Mouse (Mus musculus) embryonic facial prominence, embryonic 10.5 days (tissue): ENCODE results near the gene Ing4. TPM values are rescaled to one million over a fixed set of nuclear protein-coding genes. Genes with fewer than 3 reads are reported as not detected.
"Not testable (repeated sequence)": the region's sequence is repeated elsewhere in the genome, so short reads cannot be mapped to it uniquely, and the experiment has no call there.

ENCODE experiments used
- DNase-seq: peaks from one replicate; pipeline ENCODE4 v3.0.0-alpha.2; 2017; ENCODE audit warnings: low spot score
- H3K27ac ChIP-seq: fragments of 300-500 bp; sonication (generic); replicated peaks from 2 replicates; pipeline ENCODE4 v1.5.1; 2016; ENCODE audit warnings: mild to moderate bottlenecking
- H3K27me3 ChIP-seq: fragments of 300-500 bp; sonication (generic); replicated peaks from 2 replicates; pipeline ENCODE4 v1.6.1; 2016; ENCODE audit warnings: low read depth, mild to moderate bottlenecking; ENCODE audit not compliant: poor library complexity, severe bottlenecking
- H3K36me3 ChIP-seq: fragments of 300-500 bp; sonication (generic); replicated peaks from 2 replicates; pipeline ENCODE4 v1.6.1; 2016; ENCODE audit warnings: mild to moderate bottlenecking, moderate library complexity
- H3K4me1 ChIP-seq: fragments of 300-500 bp; sonication (generic); 2 replicates; pipeline ENCODE4 v1.6.1; 2016
- H3K4me3 ChIP-seq: fragments of 300-500 bp; sonication (generic); 2 replicates; pipeline ENCODE4 v1.5.1; 2016; ENCODE audit warnings: mild to moderate bottlenecking, moderate library complexity
- H3K9me3 ChIP-seq: fragments of 300-500 bp; sonication (generic); 2 replicates; pipeline ENCODE4 v1.6.1; 2016; ENCODE audit warnings: mild to moderate bottlenecking
- WGBS: fragments of 180-500 bp; shearing (Covaris S2); methylation state at CpG from one replicate; pipeline ENCODE4 v1.1.7; 2016; 5-methylcytosine and 5-hydroxymethylcytosine counted together
- polyA plus RNA-seq: library from polyadenylated mRNA; unstranded; fragments of >200 nt; fragmentation: Nextera tagmentation; extraction: Ambion mirVana; gene quantifications from 2 replicates; pipeline ENCODE4 v1.2.1, GENCODE M21; 2016

Gene Ing4
- polyA plus RNA-seq, 1 experiment from 2014 or later = 137 TPM

DNA sequence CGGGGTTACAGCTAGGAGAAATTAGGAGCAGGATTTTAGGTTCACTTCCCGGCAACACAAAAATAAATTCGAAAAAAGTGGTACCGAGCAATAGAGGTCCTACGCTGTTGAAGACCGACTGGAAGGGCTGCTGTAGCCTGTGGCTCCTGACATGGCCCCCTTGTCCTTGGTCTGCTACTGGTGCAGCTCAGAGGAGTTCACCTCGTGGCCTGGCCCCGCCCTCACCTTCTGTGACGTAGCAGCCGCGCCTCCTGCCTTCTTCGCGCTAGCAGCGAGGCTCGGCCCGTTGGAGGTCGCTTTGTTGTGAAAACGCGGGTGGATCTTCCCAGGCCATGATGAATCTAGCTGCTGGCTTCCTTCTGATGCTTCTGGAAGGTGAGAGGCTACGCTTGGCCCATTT is 10.1 kb downstream of the Ing4 start, which contains the start of gene Acrbp:
Gene Acrbp, plus strand, starts transcription at position 12 of the 400 bp plus-strand sequence.
- Histone ChIP-seq H3K27me3 (no peaks in the 10 kb centered on the region), H3K4me1 (peaks cover 5% of the 10 kb centered on the region), H3K36me3 (peaks cover 95% of the 10 kb centered on the region), H3K4me3 (no peak within 1 kb of the TSS), H3K27ac (no peak within 1 kb of the TSS), H3K9me3 (no peaks in the 10 kb centered on the region)
- WGBS = 27% methylated on average over 20 of the region's 20 CpGs
- peak; percentile 42 for DNase-seq

DNA sequence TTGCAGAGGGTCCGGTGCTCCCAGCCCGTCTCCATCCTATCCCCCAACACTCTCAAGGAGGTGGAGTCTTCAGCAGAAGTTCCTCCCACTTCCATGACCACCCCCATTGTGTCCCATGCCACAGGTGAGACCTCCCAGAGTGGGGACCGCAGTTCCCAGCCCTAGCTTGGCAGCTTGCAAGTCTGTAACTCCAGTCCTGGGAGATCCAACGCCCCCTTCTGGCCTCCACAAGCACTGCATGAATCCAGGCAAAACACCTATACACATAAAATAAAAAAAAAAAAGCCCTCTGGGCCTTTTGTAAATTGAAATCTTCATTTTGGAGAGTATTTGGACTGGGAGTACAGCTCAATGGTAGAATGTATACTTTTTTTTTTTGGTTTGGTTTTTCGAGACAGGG is 11.7 kb downstream of the Ing4 start:
- no peaks in the 10 kb centered on the region for H3K27me3 ChIP-seq
- peak; percentile 28 for DNase-seq
- no peak overlapping the region for H3K27ac ChIP-seq
- H3K4me1 ChIP-seq = peaks cover 8% of the 10 kb centered on the region
- H3K9me3 ChIP-seq = no peaks in the 10 kb centered on the region
- H3K36me3 ChIP-seq = peaks cover 88% of the 10 kb centered on the region
- 71% methylated on average over 5 of the region's 5 CpGs for WGBS
- no peak overlapping the region for H3K4me3 ChIP-seq

DNA sequence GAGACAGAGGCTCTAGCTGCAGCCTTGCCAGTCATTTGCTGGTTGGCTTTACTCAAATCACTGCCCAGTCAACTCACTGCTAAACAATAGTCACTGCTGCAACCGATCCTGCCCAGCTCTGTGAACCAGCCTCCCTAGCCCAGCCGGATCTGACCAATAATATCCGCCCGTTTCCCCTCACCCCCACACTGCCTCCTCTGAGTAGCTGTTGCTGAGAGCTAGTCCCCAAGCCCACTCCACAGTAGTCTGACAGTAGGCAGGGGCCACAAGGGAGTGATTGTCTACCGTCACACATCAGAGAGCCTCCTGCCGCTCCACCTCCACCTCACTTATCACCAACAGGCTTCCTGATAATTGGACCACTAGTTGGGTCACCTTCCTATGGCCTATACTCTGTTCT is 21.9 kb downstream of the Ing4 start:
- DNase-seq = no peak

DNA sequence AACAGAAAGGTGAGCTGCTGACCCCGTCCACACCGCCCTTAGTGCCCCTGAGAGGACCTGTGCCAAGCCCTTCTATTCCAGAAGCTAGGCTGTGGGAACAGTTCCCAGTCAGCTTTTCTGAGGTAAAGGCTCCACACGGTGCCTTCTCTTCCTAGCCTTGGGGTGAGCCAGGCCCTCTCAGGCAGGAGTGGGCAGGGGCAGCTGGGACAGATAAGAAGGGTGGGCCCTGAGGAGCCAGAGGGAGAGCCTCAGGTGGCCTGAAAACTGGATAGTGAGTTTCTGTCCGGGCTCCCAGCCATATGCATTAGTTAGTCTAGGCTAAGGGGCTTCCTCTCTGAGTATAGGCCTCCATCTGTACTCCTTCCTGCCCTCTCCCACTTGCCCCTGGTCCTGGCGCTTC is 23.0 kb downstream of the Ing4 start:
- WGBS = 84% methylated on average over 5 of the region's 5 CpGs
- Histone ChIP-seq H3K27me3 (no peaks in the 10 kb centered on the region), H3K36me3 (peaks cover 4% of the 10 kb centered on the region; the same call in 1 of the 2 replicates), H3K4me1 (peaks cover 12% of the 10 kb centered on the region), H3K4me3 (no peak overlapping the region), H3K27ac (no peak overlapping the region), H3K9me3 (no peaks in the 10 kb centered on the region)
- no peak for DNase-seq

More for the DNA sequence above, 21.9 kb downstream of the Ing4 start:
- H3K9me3 ChIP-seq = no peaks in the 10 kb centered on the region
- peak overlapping the region; percentile 63; the same call in 1 of the 2 replicates for H3K27ac ChIP-seq
- peaks cover 12% of the 10 kb centered on the region for H3K4me1 ChIP-seq
- H3K27me3 ChIP-seq = no peaks in the 10 kb centered on the region
- H3K36me3 ChIP-seq = peaks cover 4% of the 10 kb centered on the region; the same call in 1 of the 2 replicates
- no peak overlapping the region for H3K4me3 ChIP-seq
- WGBS = 33% methylated on average over 6 of the region's 6 CpGs

DNA sequence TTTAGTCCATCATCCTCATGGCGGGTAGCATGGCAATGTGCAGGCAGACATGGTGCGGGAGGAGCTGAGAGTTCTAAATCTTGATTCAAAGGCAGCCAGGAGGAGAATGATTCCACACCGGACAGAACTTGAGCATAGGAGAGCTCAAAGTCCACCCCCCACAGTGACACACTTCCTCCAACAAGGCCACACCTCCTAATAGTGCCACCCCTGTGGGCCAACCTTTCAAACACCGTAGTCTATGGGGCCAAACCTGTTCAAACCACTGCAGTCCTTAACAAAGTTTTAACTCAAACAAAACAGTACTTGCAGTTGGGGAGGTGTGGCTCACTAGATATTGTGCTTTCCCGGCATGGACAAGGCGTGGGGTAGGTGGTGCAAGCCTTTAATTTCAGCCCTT is 24.3 kb downstream of the Ing4 start:
- H3K4me3 ChIP-seq = no peak overlapping the region
- peaks cover 12% of the 10 kb centered on the region for H3K4me1 ChIP-seq
- H3K27me3 ChIP-seq = no peaks in the 10 kb centered on the region; the same call in 1 of the 2 replicates
- no peaks in the 10 kb centered on the region for H3K9me3 ChIP-seq
- no peak overlapping the region for H3K27ac ChIP-seq
- 92% methylated on average over 6 of the region's 6 CpGs for WGBS
- no peaks in the 10 kb centered on the region for H3K36me3 ChIP-seq
- DNase-seq = no peak

DNA sequence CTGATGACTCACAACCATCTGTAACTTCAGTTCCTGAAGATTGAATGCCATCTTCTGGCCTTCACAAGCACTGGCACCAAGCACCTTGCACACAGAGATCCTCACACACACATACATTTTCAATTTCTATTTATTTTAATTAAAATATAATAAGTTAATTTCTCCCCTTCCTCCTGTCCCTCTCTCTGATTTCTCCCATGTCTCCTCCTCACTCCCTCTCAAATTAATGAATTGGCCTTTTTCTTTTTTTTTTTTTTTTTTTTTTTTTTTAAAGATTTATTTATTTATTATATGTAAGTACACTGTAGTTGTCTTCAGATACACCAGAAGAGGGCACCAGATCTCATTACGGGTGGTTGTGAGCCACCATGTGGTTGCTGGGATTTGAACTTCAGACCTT is 25.7 kb downstream of the Ing4 start:
- not testable (repeated sequence) for H3K27ac ChIP-seq, H3K9me3 ChIP-seq, H3K27me3 ChIP-seq, H3K4me3 ChIP-seq, DNase-seq, H3K36me3 ChIP-seq
- peaks cover 12% of the 10 kb centered on the region for H3K4me1 ChIP-seq
- no CpG with 5 or more reads among the region's 1 CpGs for WGBS

DNA sequence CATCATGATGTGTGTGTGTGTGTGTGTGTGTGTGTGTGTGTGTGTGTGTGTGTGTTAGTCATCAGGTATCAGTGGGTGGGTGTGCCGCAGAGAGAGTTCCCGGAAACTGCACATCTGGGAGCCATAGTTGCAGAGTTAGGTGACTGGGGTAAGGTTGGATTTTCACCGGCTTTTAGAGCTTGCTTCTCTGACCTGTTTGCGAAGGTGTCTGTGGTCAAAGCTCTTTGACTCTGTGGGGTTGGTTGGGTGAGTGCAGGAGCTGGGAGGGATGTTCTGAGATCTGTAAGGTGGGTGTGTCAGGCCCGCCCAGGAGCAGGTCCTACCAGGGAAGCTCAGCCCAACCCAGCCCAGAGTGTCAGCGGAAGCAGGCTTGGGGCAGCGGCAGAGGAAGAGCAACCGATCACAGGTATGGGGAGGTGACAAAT is 28.0 kb downstream of the Ing4 start, which contains the start of gene Lpar5:
Gene Lpar5, plus strand, starts transcription at position 350 of the 425 bp plus-strand sequence.
- H3K36me3 ChIP-seq = no peaks in the 10 kb centered on the region
- DNase-seq = no peak
- no peak within 1 kb of the TSS for H3K4me3 ChIP-seq
- H3K9me3 ChIP-seq = no peaks in the 10 kb centered on the region
- peaks cover 5% of the 10 kb centered on the region for H3K4me1 ChIP-seq
- WGBS = 60% methylated on average over 8 of the region's 8 CpGs
- no peaks in the 10 kb centered on the region; the same call in 1 of the 2 replicates for H3K27me3 ChIP-seq
- H3K27ac ChIP-seq = no peak within 1 kb of the TSS

DNA sequence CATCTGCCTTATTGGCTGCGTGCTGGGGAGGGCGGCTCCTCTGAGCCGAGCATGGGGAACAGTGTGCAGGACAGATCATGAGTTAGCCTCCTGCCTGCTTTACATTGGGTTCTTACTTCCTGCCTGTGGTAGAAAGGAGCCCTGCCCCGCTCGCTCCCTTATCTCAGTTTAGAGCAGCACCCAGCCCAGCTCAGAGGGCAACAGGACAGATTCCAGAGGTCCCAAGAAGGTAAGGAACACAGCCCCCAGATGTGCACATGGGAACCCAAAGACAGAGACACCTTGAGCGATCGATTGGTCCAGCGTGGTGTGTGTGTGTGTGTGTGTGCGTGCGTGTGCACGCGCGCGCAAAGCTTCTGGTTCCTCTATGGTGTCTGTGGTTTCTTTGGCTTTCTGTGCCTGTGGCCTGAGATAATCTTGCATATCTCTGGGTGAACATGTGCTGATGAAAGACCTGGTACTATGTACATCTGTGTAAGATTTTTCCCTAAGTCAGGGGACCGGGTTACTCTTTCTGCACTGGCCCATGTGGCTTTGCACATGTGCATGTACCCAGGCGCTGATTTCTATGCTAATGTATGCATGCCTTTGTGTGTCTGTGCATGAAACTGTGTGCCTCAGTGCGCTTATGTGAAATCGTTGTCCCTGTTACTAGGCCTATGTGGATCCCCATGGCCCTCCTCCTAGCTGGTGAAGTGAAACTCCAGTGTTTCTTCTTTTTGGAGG is 31.8 kb downstream of the Ing4 start:
- Histone ChIP-seq H3K4me1 (peaks cover 5% of the 10 kb centered on the region), H3K27ac (peak overlapping the region; percentile 41; the same call in 1 of the 2 replicates), H3K4me3 (no peak overlapping the region), H3K9me3 (no peaks in the 10 kb centered on the region), H3K36me3 (no peaks in the 10 kb centered on the region), H3K27me3 (no peaks in the 10 kb centered on the region; the same call in 1 of the 2 replicates)
- DNase-seq = no peak
- WGBS = 84% methylated on average over 18 of the region's 18 CpGs

DNA sequence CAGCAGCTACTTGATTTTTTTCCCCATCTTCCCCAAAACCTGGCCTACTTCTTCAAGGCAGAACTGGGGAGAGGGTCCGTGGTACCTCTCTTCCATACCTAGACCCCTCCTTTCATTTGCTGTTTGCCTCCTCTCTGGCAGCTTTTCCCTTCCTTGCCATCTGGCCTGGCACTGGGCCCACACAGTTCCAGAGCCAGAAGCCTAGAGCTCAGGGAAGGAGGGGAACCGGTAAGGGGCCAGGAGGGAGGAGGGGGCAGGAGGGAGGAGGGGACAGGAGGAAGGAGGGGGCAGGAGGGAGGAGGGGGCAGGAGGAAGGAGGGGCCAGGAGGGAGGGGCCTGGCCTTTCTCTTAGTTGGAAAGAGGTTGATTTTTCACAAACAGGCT is 32.3 kb downstream of the Ing4 start:
- Histone ChIP-seq H3K27me3 (no peaks in the 10 kb centered on the region; the same call in 1 of the 2 replicates), H3K9me3 (no peaks in the 10 kb centered on the region), H3K36me3 (no peaks in the 10 kb centered on the region), H3K4me1 (peaks cover 5% of the 10 kb centered on the region), H3K27ac (peak overlapping the region; percentile 41; the same call in 1 of the 2 replicates), H3K4me3 (no peak overlapping the region)
- WGBS = 17% methylated on average over 2 of the region's 2 CpGs
- DNase-seq = peak; percentile 43

DNA sequence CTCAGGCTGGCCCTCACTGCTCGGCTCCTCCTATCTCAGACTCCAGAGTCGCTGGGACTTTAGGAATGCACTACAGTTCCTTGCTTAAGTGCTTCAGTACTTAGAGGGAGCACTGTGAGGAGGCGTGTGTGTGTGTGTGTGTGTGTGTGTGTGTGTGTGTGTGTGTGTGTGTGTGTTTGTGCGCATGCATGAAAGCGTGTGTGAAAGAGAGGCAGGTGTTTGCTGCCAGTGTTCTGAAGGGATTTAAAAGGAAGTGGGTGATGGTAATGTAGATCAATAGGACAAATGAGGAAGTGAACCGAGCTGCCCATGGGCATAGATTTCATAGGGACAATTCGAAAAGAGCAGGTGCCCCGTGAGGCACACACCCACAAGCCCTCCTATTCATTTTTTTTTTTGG is 34.3 kb downstream of the Ing4 start:
- no peak overlapping the region for H3K4me3 ChIP-seq
- no peaks in the 10 kb centered on the region for H3K36me3 ChIP-seq
- H3K4me1 ChIP-seq = peaks cover 5% of the 10 kb centered on the region
- no peaks in the 10 kb centered on the region for H3K9me3 ChIP-seq
- DNase-seq = no peak
- H3K27me3 ChIP-seq = no peaks in the 10 kb centered on the region
- WGBS = 73% methylated on average over 8 of the region's 8 CpGs
- H3K27ac ChIP-seq = no peak overlapping the region

DNA sequence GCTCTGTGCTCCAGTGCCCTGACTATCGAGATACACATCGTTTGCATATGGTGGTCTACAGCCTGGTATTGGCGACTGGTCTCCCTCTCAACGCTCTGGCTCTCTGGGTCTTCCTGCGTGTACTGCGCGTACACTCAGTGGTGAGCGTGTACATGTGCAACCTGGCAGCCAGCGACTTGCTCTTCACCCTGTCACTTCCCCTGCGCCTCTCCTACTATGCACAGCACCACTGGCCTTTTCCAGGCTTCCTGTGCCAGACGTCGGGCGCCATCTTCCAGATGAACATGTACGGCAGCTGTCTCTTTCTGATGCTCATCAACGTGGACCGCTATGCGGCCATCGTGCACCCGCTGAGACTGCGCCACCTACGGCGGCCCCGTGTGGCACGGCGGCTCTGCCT is 41.8 kb downstream of the Ing4 start:
- H3K4me1 ChIP-seq = peaks cover 22% of the 10 kb centered on the region
- no peaks in the 10 kb centered on the region for H3K36me3 ChIP-seq
- H3K27me3 ChIP-seq = peaks cover 24% of the 10 kb centered on the region
- H3K4me3 ChIP-seq = peak overlapping the region; percentile 64
- no peak for DNase-seq
- peak overlapping the region; percentile 88 for H3K27ac ChIP-seq
- WGBS = 27% methylated on average over 25 of the region's 25 CpGs
- no peaks in the 10 kb centered on the region for H3K9me3 ChIP-seq

DNA sequence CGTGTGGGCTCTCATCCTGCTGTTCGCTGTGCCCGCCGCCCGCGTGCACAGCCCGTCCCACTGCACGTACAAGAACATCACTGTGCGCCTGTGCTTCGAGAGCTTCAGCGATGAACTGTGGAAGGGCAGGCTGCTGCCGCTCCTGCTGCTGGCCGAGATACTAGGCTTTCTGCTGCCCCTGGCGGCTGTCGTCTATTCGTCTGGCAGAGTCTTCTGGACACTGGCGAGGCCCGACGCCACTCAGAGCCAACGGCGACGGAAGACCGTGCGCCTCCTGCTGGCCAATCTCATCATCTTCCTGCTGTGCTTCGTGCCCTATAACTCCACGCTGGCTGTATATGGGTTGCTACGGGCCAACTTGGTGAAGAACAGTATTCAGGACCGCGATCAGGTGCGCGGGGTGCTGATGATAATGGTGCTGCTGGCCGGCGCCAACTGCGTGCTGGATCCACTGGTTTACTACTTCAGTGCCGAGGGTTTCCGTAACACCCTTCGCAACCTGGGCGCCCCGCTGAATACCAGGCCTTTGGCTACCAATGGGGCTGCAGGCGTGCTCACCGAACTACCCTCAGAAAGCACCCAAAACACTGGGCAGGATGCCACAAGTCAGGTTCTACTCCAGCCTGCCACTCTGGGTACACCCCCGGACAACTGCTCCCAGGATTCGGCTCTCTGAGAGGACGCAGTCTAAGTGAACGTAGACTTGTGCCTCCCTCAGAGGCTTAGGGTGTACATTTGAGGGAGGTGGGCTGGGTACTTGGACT is 42.4 kb downstream of the Ing4 start:
- H3K9me3 ChIP-seq = no peaks in the 10 kb centered on the region
- peak overlapping the region; percentile 64 for H3K4me3 ChIP-seq
- peaks cover 22% of the 10 kb centered on the region for H3K4me1 ChIP-seq
- DNase-seq = peak; percentile 94
- peak overlapping the region; percentile 88 for H3K27ac ChIP-seq
- no peaks in the 10 kb centered on the region for H3K36me3 ChIP-seq
- WGBS = 21% methylated on average over 45 of the region's 45 CpGs
- H3K27me3 ChIP-seq = peaks cover 24% of the 10 kb centered on the region
